Mouse (Mus musculus) brown adipose tissue, adult 24 weeks (tissue): ENCODE measurements around the gene 1700029F12Rik. TPM values are rescaled to one million over a fixed set of nuclear protein-coding genes. Genes with fewer than 3 reads are reported as not detected.
"Not testable (repeated sequence)": the region's sequence is repeated elsewhere in the genome, so short reads cannot be mapped to it uniquely, and the experiment has no call there.

Source experiments
- H3K27ac ChIP-seq: fragments of 200-500 bp; replicated peaks from 2 replicates; pipeline ENCODE4 v1.5.1; 2012; ENCODE audit warnings: low read depth, mild to moderate bottlenecking, low read length
- H3K4me1 ChIP-seq: fragments of 200-500 bp; 2 replicates; pipeline ENCODE4 v1.6.1; 2012; ENCODE audit warnings: low read length, mixed read lengths; ENCODE audit not compliant: control insufficient read depth, insufficient read depth, insufficient read length
- H3K4me3 ChIP-seq: fragments of 200-500 bp; 2 replicates; pipeline ENCODE4 v1.5.1; 2012; ENCODE audit warnings: low read depth, mild to moderate bottlenecking, low read length, moderate library complexity; ENCODE audit not compliant: insufficient read depth
- polyA plus RNA-seq: library from polyadenylated mRNA; stranded (reverse); fragments of >200 nt; gene quantifications from 2 replicates; pipeline ENCODE4 v1.2.4, GENCODE M21; 2012; ENCODE audit not compliant: missing spikeins, insufficient read depth, insufficient read length

Gene 1700029F12Rik
- polyA plus RNA-seq = not detected in 2 replicates

GRCm38 (mm10) chr13:97034262-97034661, at the start of gene 1700029F12Rik:
1700029F12Rik (minus strand) TSS chr13:97034362.
- Histone ChIP-seq H3K4me3 (no peak within 1 kb of the TSS), H3K4me1 (no peaks in the 10 kb centered on the region), H3K27ac (no peak within 1 kb of the TSS)

GRCm38 (mm10) chr13:97082432-97082831, 48.3 kb upstream of the 1700029F12Rik start:
- Histone ChIP-seq H3K4me1 (no peaks in the 10 kb centered on the region), H3K27ac (no peak overlapping the region), H3K4me3 (no peak overlapping the region)

GRCm38 (mm10) chr13:97080615-97081014, 46.5 kb upstream of the 1700029F12Rik start:
- Histone ChIP-seq H3K4me3 (no peak overlapping the region), H3K27ac (no peak overlapping the region), H3K4me1 (no peaks in the 10 kb centered on the region)

GRCm38 (mm10) chr13:97080201-97080600, 46.0 kb upstream of the 1700029F12Rik start:
- Histone ChIP-seq H3K27ac (no peak overlapping the region), H3K4me3 (no peak overlapping the region), H3K4me1 (no peaks in the 10 kb centered on the region)

GRCm38 (mm10) chr13:97077556-97077955, 43.4 kb upstream of the 1700029F12Rik start:
- Histone ChIP-seq H3K27ac (no peak overlapping the region), H3K4me1 (no peaks in the 10 kb centered on the region), H3K4me3 (no peak overlapping the region)

GRCm38 (mm10) chr13:97073497-97073896, 39.3 kb upstream of the 1700029F12Rik start:
- no peak overlapping the region for H3K4me3 ChIP-seq
- no peak overlapping the region for H3K27ac ChIP-seq
- H3K4me1 ChIP-seq = no peaks in the 10 kb centered on the region

GRCm38 (mm10) chr13:97071626-97072241, 37.6 kb upstream of the 1700029F12Rik start:
- Histone ChIP-seq H3K4me3 (peak overlapping the region; percentile 53), H3K27ac (no peak overlapping the region), H3K4me1 (no peaks in the 10 kb centered on the region)

- Histone ChIP-seq H3K4me1 (no peaks in the 10 kb centered on the region), H3K4me3 (peak overlapping the region; percentile 53), H3K27ac (no peak overlapping the region)
These were observed 36.9 kb upstream of the 1700029F12Rik start for GRCm38 (mm10) chr13:97070931-97071625.

GRCm38 (mm10) chr13:97068151-97068550, 34.0 kb upstream of the 1700029F12Rik start:
- Histone ChIP-seq H3K4me1 (no peaks in the 10 kb centered on the region), H3K4me3 (no peak overlapping the region), H3K27ac (no peak overlapping the region)

GRCm38 (mm10) chr13:97067691-97068090, 33.5 kb upstream of the 1700029F12Rik start:
- Histone ChIP-seq H3K27ac (no peak overlapping the region), H3K4me3 (no peak overlapping the region), H3K4me1 (no peaks in the 10 kb centered on the region)

- Histone ChIP-seq H3K4me1 (no peaks in the 10 kb centered on the region), H3K27ac (no peak within 1 kb of the TSS), H3K4me3 (no peak within 1 kb of the TSS)
These were observed 32.7 kb upstream of the 1700029F12Rik start, which contains the start of gene Fam169a for GRCm38 (mm10) chr13:97066649-97067550. Fam169a (plus strand) TSS chr13:97067286.

- not testable (repeated sequence) for H3K4me1 ChIP-seq, H3K4me3 ChIP-seq, H3K27ac ChIP-seq
These were observed 30.9 kb upstream of the 1700029F12Rik start for GRCm38 (mm10) chr13:97064844-97065621.

- Histone ChIP-seq H3K4me3 (no peak overlapping the region), H3K27ac (no peak overlapping the region), H3K4me1 (no peaks in the 10 kb centered on the region)
These were observed 30.3 kb upstream of the 1700029F12Rik start for GRCm38 (mm10) chr13:97064413-97064812.

GRCm38 (mm10) chr13:97063431-97063830, 29.3 kb upstream of the 1700029F12Rik start:
- no peak overlapping the region for H3K27ac ChIP-seq
- H3K4me1 ChIP-seq = no peaks in the 10 kb centered on the region
- H3K4me3 ChIP-seq = no peak overlapping the region
